ENCODE assay signal across 9 mouse cellular contexts in the genomic region with DNA sequence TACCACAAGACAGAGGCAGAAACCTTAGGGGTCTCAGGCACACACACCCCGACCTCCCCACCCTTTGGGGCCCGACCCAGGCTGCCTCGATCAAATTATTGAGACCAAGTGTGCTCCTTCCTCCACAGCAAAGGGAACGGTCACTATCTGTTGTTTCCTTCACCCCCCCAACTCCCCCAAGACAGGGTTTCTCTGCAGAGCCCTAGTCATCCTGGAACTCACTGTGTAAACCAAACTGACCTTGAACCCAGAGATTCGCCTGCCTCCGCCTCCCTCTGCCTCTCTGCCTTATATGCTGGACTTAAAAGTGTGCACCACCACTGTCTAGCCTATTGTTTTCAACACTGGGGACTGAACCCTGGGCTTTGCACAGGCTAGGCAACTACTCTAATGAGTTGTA. TPM values are rescaled to one million over a fixed set of nuclear protein-coding genes. Genes with fewer than 3 reads are reported as not detected.
DNase-seq lines count a peak whose midpoint lies in the region; ATAC-seq and TF ChIP-seq lines count a peak whose summit lies in the region.
"Had no signal": no experiment of that assay in that cellular context is flagged by ENCODE, and none has a peak within 500 bp of the region (broad histone marks: within the 10 kb centered on the region; RNA-seq: fewer than 3 reads in every experiment).

No protein-coding gene starts in this region.

- H3K27me3 ChIP-seq in heart, embryonic 13.5 days (replicated peaks), result no peaks in the 10 kb centered on the region
- no peaks in the 10 kb centered on the region for H3K27me3 ChIP-seq in E14TG2a.4 (ENCODE audit: insufficient read depth, low read length)
- H3K27me3 ChIP-seq in forebrain, embryonic 14.5 days (replicated peaks; ENCODE audit: control insufficient read depth, insufficient read depth, low read length), result no peaks in the 10 kb centered on the region
- H3K27me3 ChIP-seq in liver, embryonic 16.5 days (ENCODE audit: control insufficient read depth, insufficient read depth, low read depth, low read length), result no peaks in the 10 kb centered on the region; the same call in 1 of the 2 replicates

- peaks cover 56% of the 10 kb centered on the region for H3K36me3 ChIP-seq in heart, embryonic 13.5 days
- H3K36me3 ChIP-seq in E14TG2a.4 (ENCODE audit: insufficient read depth, low read length), result peaks cover 66% of the 10 kb centered on the region
- peaks cover 29% of the 10 kb centered on the region for H3K36me3 ChIP-seq in forebrain, embryonic 14.5 days (ENCODE audit: control insufficient read depth, insufficient read depth, low read length)
- H3K36me3 ChIP-seq in liver, embryonic 16.5 days (ENCODE audit: control insufficient read depth, insufficient read depth), result no peaks in the 10 kb centered on the region; the same call in 1 of the 2 replicates

- 46% methylated on average over 6 of the region's 6 CpGs for whole genome bisulfite sequencing in heart, embryonic 13.5 days
- WGBS in forebrain, embryonic 14.5 days, result 64% methylated on average over 6 of the region's 6 CpGs
- 41% methylated on average over 6 of the region's 6 CpGs for WGBS in liver, embryonic 16.5 days (ENCODE audit: insufficient replicate concordance)

- no peak for ATAC-seq in heart, embryonic 13.5 days (ENCODE audit: extremely low read depth, insufficient number of reproducible peaks, low FRiP score, low TSS enrichment)
- no peak for ATAC-seq in forebrain, embryonic 14.5 days
- no peak for ATAC-seq in liver, embryonic 16.5 days (ENCODE audit: low read depth)

- intact Hi-C loops in left cerebral cortex, postnatal 36 days (cut with DNase I), result loop anchor here (10.0 kb wide), 1 partner anchor 157 kb away; no protein-coding TSS in a partner anchor

- no peak for TF ChIP-seq CTCF in E14TG2a.4 (conservative IDR thresholded peaks at IDR 0.05; ENCODE audit: low read length)

- DNase-seq in heart, adult 8-10 months (ENCODE audit: low spot score), result no peak
- DNase-seq in forebrain, embryonic 14.5 days (ENCODE audit: low spot score), result no peak
- DNase-seq in adrenal gland, adult 8-10 months, result no peak
- no peak for DNase-seq in frontal cortex, postnatal 25 days (ENCODE audit: low spot score in 2 of 2)
- DNase-seq in left cerebral cortex, postnatal 36 days (ENCODE audit: low spot score in 2 of 2), result no peak

- peaks cover 48% of the 10 kb centered on the region for H3K4me1 ChIP-seq in heart, embryonic 13.5 days
- peaks cover 54% of the 10 kb centered on the region for H3K4me1 ChIP-seq in E14TG2a.4 (replicated peaks; ENCODE audit: low read depth, low read length)
- H3K4me1 ChIP-seq in forebrain, embryonic 14.5 days (ENCODE audit: control insufficient read depth, insufficient read depth, low read length), result peaks cover 13% of the 10 kb centered on the region; the same call in 1 of the 2 replicates
- H3K4me1 ChIP-seq in liver, embryonic 16.5 days (ENCODE audit: control insufficient read depth, low read depth, low read length), result peaks cover 31% of the 10 kb centered on the region

- peak overlapping the region; percentile 57 for H3K4me2 ChIP-seq in heart, embryonic 13.5 days
- no peak overlapping the region for H3K4me2 ChIP-seq in forebrain, embryonic 14.5 days (ENCODE audit: low read length)
- 0 out of 2 replicates have a peak overlapping the region, but pooled peaks have one; percentile 2 for H3K4me2 ChIP-seq in liver, embryonic 16.5 days (ENCODE audit: low read depth, low read length)

- peak overlapping the region; percentile 72 for H3K9ac ChIP-seq in heart, embryonic 13.5 days
- H3K9ac ChIP-seq in forebrain, embryonic 14.5 days (ENCODE audit: low read length), result 0 out of 2 replicates have a peak overlapping the region, but pooled peaks have one; percentile 8
- H3K9ac ChIP-seq in liver, embryonic 16.5 days (ENCODE audit: low read depth, low read length), result no peak overlapping the region

- peak overlapping the region; percentile 20 for H3K4me3 ChIP-seq in heart, embryonic 13.5 days
- peak overlapping the region; percentile 20; the same call in 1 of the 2 replicates for H3K4me3 ChIP-seq in E14TG2a.4 (replicated peaks; ENCODE audit: low read length)
- H3K4me3 ChIP-seq in forebrain, embryonic 14.5 days (ENCODE audit: low read depth, low read length), result no peak overlapping the region
- no peak overlapping the region for H3K4me3 ChIP-seq in liver, embryonic 16.5 days (ENCODE audit: low read depth, low read length)

- H3K27ac ChIP-seq in heart, embryonic 13.5 days (replicated peaks), result peak overlapping the region; percentile 91
- H3K27ac ChIP-seq in forebrain, embryonic 14.5 days (ENCODE audit: low read depth, low read length), result 0 out of 2 replicates have a peak overlapping the region, but pooled peaks have one; percentile 44
- peak overlapping the region; percentile 42; the same call in 1 of the 2 replicates for H3K27ac ChIP-seq in liver, embryonic 16.5 days (ENCODE audit: low read length)

- H3K9me3 ChIP-seq in heart, embryonic 13.5 days, result no peaks in the 10 kb centered on the region
- H3K9me3 ChIP-seq in E14TG2a.4 (ENCODE audit: low read length), result no peaks in the 10 kb centered on the region
- no peaks in the 10 kb centered on the region for H3K9me3 ChIP-seq in forebrain, embryonic 14.5 days (replicated peaks; ENCODE audit: control insufficient read depth, low read length)
- no peaks in the 10 kb centered on the region for H3K9me3 ChIP-seq in liver, embryonic 16.5 days (replicated peaks; ENCODE audit: control insufficient read depth, low read length)
- H3K9me3 ChIP-seq: G1E had no signal

RNA-seq across cellular contexts. Expression of a gene that starts 3.4 kb away (rescaled TPM):
- 27.4 and 29.0 TPM in 2 replicates for polyA plus RNA-seq in heart, embryonic 13.5 days (2015; fragmentation: Nextera tagmentation; extraction: Ambion mirVana)
- total RNA-seq in heart, adult 8-10 months (2022), result 1 to 10 TPM; 7.1 to 8.1 (median 7.5) TPM
- polyA plus RNA-seq in forebrain, embryonic 14.5 days (2014; fragmentation: Nextera tagmentation; extraction: Ambion mirVana), result 13.1 and 16.0 TPM in 2 replicates
- polyA plus RNA-seq in liver, embryonic 16.5 days (2015; fragmentation: Nextera tagmentation; extraction: Ambion mirVana), result 13.9 and 14.0 TPM in 2 replicates
- 10 to 100 TPM; 47.6 to 55.2 (median 53.4) TPM for total RNA-seq in adrenal gland, adult 8-10 months (2022)
- total RNA-seq in left cerebral cortex, postnatal 36 days (2021), result 10 to 100 TPM; 11.6 to 13.3 TPM

RNA-seq across cellular contexts. Expression of a gene that starts 5.9 kb away (rescaled TPM):
- polyA plus RNA-seq in heart, embryonic 13.5 days (2015; fragmentation: Nextera tagmentation; extraction: Ambion mirVana), result 3.7 and 4.2 TPM in 2 replicates
- 1 to 10 TPM; 2.4 to 3.8 (median 2.8) TPM for total RNA-seq in heart, adult 8-10 months (2022)
- 1.7 TPM in 2 replicates for polyA plus RNA-seq in forebrain, embryonic 14.5 days (2014; fragmentation: Nextera tagmentation; extraction: Ambion mirVana)
- polyA plus RNA-seq in liver, embryonic 16.5 days (2015; fragmentation: Nextera tagmentation; extraction: Ambion mirVana), result 6.3 and 6.9 TPM in 2 replicates
- total RNA-seq in adrenal gland, adult 8-10 months (2022), result 10 to 100 TPM; 12.8 to 21.7 (median 17.5) TPM
- 1 to 10 TPM; 3.0 to 4.1 TPM for total RNA-seq in left cerebral cortex, postnatal 36 days (2021)

RNA-seq across cellular contexts. Expression of a gene that starts 22.3 kb away (rescaled TPM):
- polyA plus RNA-seq in heart, embryonic 13.5 days (2015; fragmentation: Nextera tagmentation; extraction: Ambion mirVana), result 1.9 and 2.0 TPM in 2 replicates
- total RNA-seq in heart, adult 8-10 months (2022), result under 1 TPM; 0.23 to 0.50 (median 0.34) TPM
- 7.0 and 7.1 TPM in 2 replicates for polyA plus RNA-seq in forebrain, embryonic 14.5 days (2014; fragmentation: Nextera tagmentation; extraction: Ambion mirVana)
- 2.3 and 2.6 TPM in 2 replicates for polyA plus RNA-seq in liver, embryonic 16.5 days (2015; fragmentation: Nextera tagmentation; extraction: Ambion mirVana)
- 1 to 10 TPM in 3 of 4 experiments, under 1 TPM in 1; 0.93 to 3.5 (median 1.6) TPM for total RNA-seq in adrenal gland, adult 8-10 months (2022)
- total RNA-seq in left cerebral cortex, postnatal 36 days (2021), result 1 to 10 TPM; 4.3 to 4.5 TPM

RNA-seq across cellular contexts. Expression of a gene that starts 41.1 kb away (rescaled TPM):
- polyA plus RNA-seq in heart, embryonic 13.5 days (2015; fragmentation: Nextera tagmentation; extraction: Ambion mirVana), result 98.1 and 104 TPM in 2 replicates
- total RNA-seq in heart, adult 8-10 months (2022), result 10 to 100 TPM; 71.9 to 95.2 (median 81.1) TPM
- 127 and 136 TPM in 2 replicates for polyA plus RNA-seq in forebrain, embryonic 14.5 days (2014; fragmentation: Nextera tagmentation; extraction: Ambion mirVana)
- 48.4 and 52.8 TPM in 2 replicates for polyA plus RNA-seq in liver, embryonic 16.5 days (2015; fragmentation: Nextera tagmentation; extraction: Ambion mirVana)
- total RNA-seq in adrenal gland, adult 8-10 months (2022), result 100 to 1,000 TPM in 3 of 4 experiments, 10 to 100 TPM in 1; 93.7 to 147 (median 129) TPM
- 10 to 100 TPM; 77.5 to 96.5 TPM for total RNA-seq in left cerebral cortex, postnatal 36 days (2021)

RNA-seq across cellular contexts. Expression of a gene that starts 52.9 kb away (rescaled TPM):
- polyA plus RNA-seq in heart, embryonic 13.5 days (2015; fragmentation: Nextera tagmentation; extraction: Ambion mirVana), result 8.9 and 9.3 TPM in 2 replicates
- total RNA-seq in heart, adult 8-10 months (2022), result 1 to 10 TPM; 6.0 to 9.7 (median 8.9) TPM
- 7.9 and 9.6 TPM in 2 replicates for polyA plus RNA-seq in forebrain, embryonic 14.5 days (2014; fragmentation: Nextera tagmentation; extraction: Ambion mirVana)
- 2.9 and 3.6 TPM in 2 replicates for polyA plus RNA-seq in liver, embryonic 16.5 days (2015; fragmentation: Nextera tagmentation; extraction: Ambion mirVana)
- 1 to 10 TPM; 4.9 to 9.6 (median 8.3) TPM for total RNA-seq in adrenal gland, adult 8-10 months (2022)
- 1 to 10 TPM; 5.5 to 8.3 TPM for total RNA-seq in left cerebral cortex, postnatal 36 days (2021)

Comparison
In these comparisons a context has a peak if more than half of its experiments do, and no peak if none do; other contexts are left out.
1. H3K4me3 ChIP-seq: peak in heart, embryonic 13.5 days (single experiment) and E14TG2a.4 (single experiment); none in forebrain, embryonic 14.5 days (single experiment) and liver, embryonic 16.5 days (single experiment).
2. Peak in every context shown above with its lines, with median percentiles within 50 percentile points of each other: H3K27ac ChIP-seq.